Comparison of ENCODE assay signal across 9 mouse cellular contexts in the genomic region with DNA sequence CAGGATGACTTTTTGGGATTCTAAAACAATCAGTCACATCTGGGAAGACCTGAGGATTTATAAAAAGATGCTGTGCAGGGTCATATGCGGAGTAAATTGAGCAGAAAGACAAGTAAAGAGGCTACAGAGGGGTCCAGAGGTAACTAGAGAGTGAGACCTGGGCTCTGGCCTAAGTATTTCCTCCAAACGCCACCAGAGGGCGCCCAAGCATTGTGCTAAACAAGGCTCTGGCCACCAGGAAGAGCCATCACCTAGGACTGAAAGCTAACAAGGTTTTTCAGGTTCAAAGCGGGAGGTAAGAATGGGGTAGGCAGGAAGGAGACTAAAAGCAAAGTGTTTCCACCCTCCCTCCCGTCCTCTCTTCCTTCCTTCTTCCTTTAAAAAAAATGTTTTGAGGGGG. TPM values are rescaled to one million over a fixed set of nuclear protein-coding genes. Genes with fewer than 3 reads are reported as not detected.
DNase-seq lines count a peak whose midpoint lies in the region; ATAC-seq and TF ChIP-seq lines count a peak whose summit lies in the region.
"Had no signal": no experiment of that assay in that cellular context is flagged by ENCODE, and none has a peak within 500 bp of the region (broad histone marks: within the 10 kb centered on the region; RNA-seq: fewer than 3 reads in every experiment).

No protein-coding gene starts in this region.

- no peak overlapping the region for H3K9ac ChIP-seq in forebrain, embryonic 14.5 days (ENCODE audit: low read length)
- H3K9ac ChIP-seq in hindbrain, embryonic 11.5 days (ENCODE audit: low read depth, low read length): no peak overlapping the region
- H3K9ac ChIP-seq: liver, embryonic 15.5 days had no signal

- H3K4me3 ChIP-seq in forebrain, embryonic 14.5 days (ENCODE audit: low read depth, low read length): no peak overlapping the region
- H3K4me3 ChIP-seq in hindbrain, embryonic 11.5 days (ENCODE audit: low read depth, low read length): no peak overlapping the region
- H3K4me3 ChIP-seq: liver, embryonic 15.5 days had no signal

- no peaks in the 10 kb centered on the region for H3K9me3 ChIP-seq in forebrain, embryonic 14.5 days (replicated peaks; ENCODE audit: control insufficient read depth, low read length)
- H3K9me3 ChIP-seq in hindbrain, embryonic 11.5 days (ENCODE audit: control insufficient read depth, low read length): no peaks in the 10 kb centered on the region
- H3K9me3 ChIP-seq: liver, embryonic 15.5 days had no signal

- POLR2A ChIA-PET in Patski (lab: Charles Lee): no interaction called here

- H3K36me3 ChIP-seq in forebrain, embryonic 14.5 days (ENCODE audit: control insufficient read depth, insufficient read depth, low read length): no peaks in the 10 kb centered on the region
- no peaks in the 10 kb centered on the region for H3K36me3 ChIP-seq in hindbrain, embryonic 11.5 days (ENCODE audit: control insufficient read depth, insufficient read depth, low read length)
- H3K36me3 ChIP-seq: liver, embryonic 15.5 days had no signal

- 2% methylated on average over 5 of the region's 5 CpGs for WGBS in forebrain, embryonic 14.5 days
- WGBS in hindbrain, embryonic 11.5 days: 4% methylated on average over 5 of the region's 5 CpGs

- peaks cover 2% of the 10 kb centered on the region for H3K27me3 ChIP-seq in Patski
- H3K27me3 ChIP-seq in forebrain, embryonic 14.5 days (replicated peaks; ENCODE audit: control insufficient read depth, insufficient read depth, low read length): no peaks in the 10 kb centered on the region
- H3K27me3 ChIP-seq in hindbrain, embryonic 11.5 days (ENCODE audit: control insufficient read depth, insufficient read depth, low read length): no peaks in the 10 kb centered on the region
- H3K27me3 ChIP-seq: liver, embryonic 15.5 days had no signal

- no peaks in the 10 kb centered on the region for H3K4me1 ChIP-seq in forebrain, embryonic 14.5 days (ENCODE audit: control insufficient read depth, insufficient read depth, low read length)
- H3K4me1 ChIP-seq in hindbrain, embryonic 11.5 days (replicated peaks; ENCODE audit: control insufficient read depth, insufficient read depth, low read length): no peaks in the 10 kb centered on the region
- H3K4me1 ChIP-seq: liver, embryonic 15.5 days had no signal

- DNase-seq in Patski (ENCODE audit: low read depth, low spot score): no peak
- peak; percentile 67 for DNase-seq in cerebellum, adult 11 months
- DNase-seq in forebrain, embryonic 14.5 days (ENCODE audit: low spot score): peak; percentile 88
- DNase-seq in hindbrain, embryonic 11.5 days (ENCODE audit: low spot score): peak; percentile 92
- peak; percentile 85 to 87 for DNase-seq in layer of hippocampus, postnatal 10 days (ENCODE audit: low spot score in 2 of 2)
- DNase-seq in right cerebral cortex, postnatal 25 days: peak; percentile 64
- peak; percentile 80 for DNase-seq in urinary bladder, postnatal 25 days (ENCODE audit: low spot score)

- CTCF ChIA-PET in Patski (lab: Charles Lee): interaction anchor here (0.6 to 3.0 kb wide), 10 partner anchors 13 to 97 kb away, joined by 3 to 33 read pairs (median 4); no protein-coding TSS in a partner anchor

- H3K4me2 ChIP-seq in forebrain, embryonic 14.5 days (ENCODE audit: low read length): no peak overlapping the region
- no peak overlapping the region for H3K4me2 ChIP-seq in hindbrain, embryonic 11.5 days (replicated peaks; ENCODE audit: low read depth, low read length)
- H3K4me2 ChIP-seq: liver, embryonic 15.5 days had no signal

- H3K27ac ChIP-seq in forebrain, embryonic 14.5 days (ENCODE audit: low read depth, low read length): no peak overlapping the region
- H3K27ac ChIP-seq in hindbrain, embryonic 11.5 days (ENCODE audit: low read depth, low read length): no peak overlapping the region
- H3K27ac ChIP-seq: liver, embryonic 15.5 days had no signal

- ATAC-seq in Patski: no peak
- peak; percentile 77; the same call in 1 of the 2 replicates for ATAC-seq in forebrain, embryonic 14.5 days
- no peak for ATAC-seq in hindbrain, embryonic 11.5 days (ENCODE audit: low FRiP score)
- peak; percentile 94 for ATAC-seq in megakaryocyte progenitor cell, adult 5-6 weeks (replicated peaks; ENCODE audit: poor library complexity)

- in situ Hi-C loops in Patski (cut with MboI; ENCODE audit: low pct_unique_long_range_greater_than_20kb): no loop called here

- peak; percentile 95 for TF ChIP-seq CTCF in Patski (IDR thresholded peaks at IDR 0.05)

RNA-seq across cellular contexts. Expression of a gene that starts 42.1 kb away (rescaled TPM):
- polyA plus RNA-seq in Patski (2021): 0.08 TPM
- polyA plus RNA-seq in forebrain, embryonic 14.5 days (2014; fragmentation: Nextera tagmentation; extraction: Ambion mirVana): 23.5 and 36.1 TPM in 2 replicates
- 19.2 and 19.3 TPM in 2 replicates for polyA plus RNA-seq in hindbrain, embryonic 11.5 days (2014; fragmentation: Nextera tagmentation; extraction: Ambion mirVana)
- 100 to 1,000 TPM; 446 to 471 TPM for total RNA-seq in layer of hippocampus, postnatal 10 days (2021)
- total RNA-seq in megakaryocyte progenitor cell, adult 5-6 weeks (2015): 0.02 TPM in 1 of 2 replicates, not detected in the other
- total RNA-seq in megakaryocyte progenitor cell, adult 5-6 weeks (2017): not detected in 2 replicates

Comparison
In these comparisons a context has a peak if more than half of its experiments do, and no peak if none do; other contexts are left out.
1. ATAC-seq: peak in forebrain, embryonic 14.5 days (single experiment) and megakaryocyte progenitor cell, adult 5-6 weeks (single experiment); none in Patski (single experiment) and hindbrain, embryonic 11.5 days (single experiment).
2. RNA of a gene that starts 42.1 kb away (polyA plus RNA-seq): 23.5 to 36.1 TPM in forebrain, embryonic 14.5 days and 19.2 to 19.3 TPM in hindbrain, embryonic 11.5 days; 0.08 TPM in Patski (single experiment); every median in the first group is over 10 times any median in the second.